Mouse (Mus musculus) kidney, postnatal 36 days (tissue): ENCODE measurements around the gene Plxdc1.
"Not testable (repeated sequence)": the region's sequence is repeated elsewhere in the genome, so short reads cannot be mapped to it uniquely, and the experiment has no call there.

Experiments
- DNase-seq, 2 experiments: peaks; one replicate each; pipeline ENCODE4 v3.0.0; 2021 to 2022; ENCODE audit warnings: mixed read lengths in 2 of 2

The Plxdc1 gene

GRCm38 (mm10) chr11:97954469-97955141 is 31.6 kb downstream of the Plxdc1 start:
- no peak for DNase-seq

- DNase-seq = no peak
Observed at GRCm38 (mm10) chr11:97953939-97954275, 32.3 kb downstream of the Plxdc1 start.

GRCm38 (mm10) chr11:97953179-97953938 is 32.9 kb downstream of the Plxdc1 start:
- DNase-seq = no peak

- no peak for DNase-seq
Observed at GRCm38 (mm10) chr11:97952367-97953006, 33.8 kb downstream of the Plxdc1 start.

GRCm38 (mm10) chr11:97949703-97950475 is 36.4 kb downstream of the Plxdc1 start:
- peak in 1 of 2 experiments; percentile 24 for DNase-seq

GRCm38 (mm10) chr11:97947426-97947825 is 38.8 kb downstream of the Plxdc1 start:
- peak; percentile 36 to 81 for DNase-seq

- not testable (repeated sequence) for DNase-seq
Observed at GRCm38 (mm10) chr11:97945738-97946289, 40.4 kb downstream of the Plxdc1 start.

- no peak for DNase-seq
Observed at GRCm38 (mm10) chr11:97945031-97945430, 41.2 kb downstream of the Plxdc1 start.

- DNase-seq = no peak
Observed at GRCm38 (mm10) chr11:97943256-97943655, 43.0 kb downstream of the Plxdc1 start.

GRCm38 (mm10) chr11:97942420-97943111 is 43.7 kb downstream of the Plxdc1 start:
- no peak for DNase-seq

GRCm38 (mm10) chr11:97937469-97938105 is 48.7 kb downstream of the Plxdc1 start:
- no peak for DNase-seq

- peak; percentile 54 to 85 for DNase-seq
Observed at GRCm38 (mm10) chr11:97936758-97937157, 49.5 kb downstream of the Plxdc1 start.

- DNase-seq = no peak
Observed at GRCm38 (mm10) chr11:97935913-97936575, 50.2 kb downstream of the Plxdc1 start.

GRCm38 (mm10) chr11:97933553-97933952 is 52.7 kb downstream of the Plxdc1 start:
- no peak for DNase-seq

- DNase-seq = no peak
Observed at GRCm38 (mm10) chr11:97928905-97929304, 57.3 kb downstream of the Plxdc1 start.

GRCm38 (mm10) chr11:97924217-97924616 is 62.0 kb downstream of the Plxdc1 start:
- DNase-seq = no peak

- peak in 1 of 2 experiments; percentile 17 for DNase-seq
Observed at GRCm38 (mm10) chr11:97923639-97924038, 62.6 kb downstream of the Plxdc1 start.

- no peak for DNase-seq
Observed at GRCm38 (mm10) chr11:97915974-97916503, 70.2 kb downstream of the Plxdc1 start.

- no peak for DNase-seq
Observed at GRCm38 (mm10) chr11:97915471-97915870, 70.8 kb downstream of the Plxdc1 start.

- no peak for DNase-seq
Observed at GRCm38 (mm10) chr11:97913111-97913510, 73.1 kb downstream of the Plxdc1 start.
